Comparison of ENCODE assay signal across 9 mouse cellular contexts in the genomic region with DNA sequence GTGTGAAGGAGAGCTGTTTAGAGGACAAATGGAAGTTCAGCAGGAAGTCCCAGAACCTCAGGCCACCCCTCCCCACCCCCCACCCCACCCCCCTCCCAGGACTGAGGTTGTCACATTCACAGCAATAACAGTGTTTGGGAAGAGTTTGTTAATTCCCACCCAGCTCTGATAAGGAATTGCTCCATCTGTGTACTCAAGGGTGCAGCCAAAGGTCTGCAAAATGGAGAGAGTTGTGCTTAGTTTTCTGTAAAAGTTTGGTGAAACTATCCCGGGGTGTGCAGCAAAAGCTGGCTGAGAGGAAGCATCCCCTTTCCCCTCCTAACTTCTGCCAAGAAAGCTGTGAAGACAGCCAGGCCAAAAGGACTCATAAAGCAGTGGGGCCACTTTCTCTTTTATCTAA. TPM values are rescaled to one million over a fixed set of nuclear protein-coding genes. Genes with fewer than 3 reads are reported as not detected.
DNase-seq lines count a peak whose midpoint lies in the region; ATAC-seq and TF ChIP-seq lines count a peak whose summit lies in the region.
"Had no signal": no experiment of that assay in that cellular context is flagged by ENCODE, and none has a peak within 500 bp of the region (broad histone marks: within the 10 kb centered on the region; RNA-seq: fewer than 3 reads in every experiment).

No protein-coding gene starts in this region.

- no peaks in the 10 kb centered on the region for H3K36me3 ChIP-seq in heart, embryonic 14.5 days (ENCODE audit: control insufficient read depth, insufficient read depth, low read length)
- H3K36me3 ChIP-seq in limb, embryonic 12.5 days = no peaks in the 10 kb centered on the region
- no peaks in the 10 kb centered on the region for H3K36me3 ChIP-seq in myocyte (ENCODE audit: control insufficient read depth, insufficient read depth)

- peak overlapping the region in 1 of 2 experiments; percentile 85; a peak in 3 of 4 replicates for H3K4me3 ChIP-seq in heart, embryonic 14.5 days (ENCODE audit: control insufficient read depth in 1 of 2, insufficient read depth in 1 of 2, low read depth in 1 of 2, low read length in 2 of 2)
- peak overlapping the region; percentile 67; the same call in 1 of the 2 replicates for H3K4me3 ChIP-seq in limb, embryonic 12.5 days (replicated peaks)
- peak overlapping the region; percentile 82 for H3K4me3 ChIP-seq in myocyte

- H3ac ChIP-seq in myocyte (ENCODE audit: control insufficient read depth, insufficient read length) = no peak overlapping the region

- no peaks in the 10 kb centered on the region for H3K27me3 ChIP-seq in heart, embryonic 14.5 days (ENCODE audit: control insufficient read depth, insufficient read depth, low read length)
- peaks cover 11% of the 10 kb centered on the region; the same call in 1 of the 2 replicates for H3K27me3 ChIP-seq in limb, embryonic 12.5 days
- no peaks in the 10 kb centered on the region for H3K27me3 ChIP-seq in myocyte (ENCODE audit: control insufficient read depth, insufficient read depth, insufficient read length)

- H3K4me2 ChIP-seq in heart, embryonic 14.5 days (ENCODE audit: low read length) = peak overlapping the region; percentile 87
- peak overlapping the region; percentile 69 for H3K4me2 ChIP-seq in limb, embryonic 12.5 days
- peak overlapping the region; percentile 83 for H3K4me2 ChIP-seq in myocyte (ENCODE audit: low read depth)

- WGBS in heart, embryonic 14.5 days = 17% methylated on average over 1 of the region's 1 CpGs
- WGBS in limb, embryonic 12.5 days = 36% methylated on average over 1 of the region's 1 CpGs

- no peak for TF ChIP-seq POLR2A in myocyte (IDR thresholded peaks at IDR 0.05; ENCODE audit: insufficient read length, low read depth)

- H3K4me1 ChIP-seq in heart, embryonic 14.5 days (ENCODE audit: control insufficient read depth in 2 of 2, insufficient read depth in 2 of 2, low read length in 2 of 2) = peaks cover 5 to 28% of the 10 kb centered on the region in 2 experiments
- peaks cover 11% of the 10 kb centered on the region; the same call in 1 of the 2 replicates for H3K4me1 ChIP-seq in limb, embryonic 12.5 days (replicated peaks)

- no peak for ATAC-seq in heart, embryonic 14.5 days (ENCODE audit: insufficient number of reproducible peaks, insufficient read depth, low FRiP score, low read depth)
- no peak for ATAC-seq in limb, embryonic 12.5 days (ENCODE audit: insufficient number of reproducible peaks, insufficient read depth, low FRiP score, low TSS enrichment, low read depth)

- peak; percentile 16 for DNase-seq in testis, postnatal 14 days (ENCODE audit: low spot score)
- no peak for DNase-seq in testis, postnatal 10 days (ENCODE audit: low spot score)
- DNase-seq in T-cell, adult 2 months (ENCODE audit: low spot score) = no peak
- DNase-seq in embryo, embryonic 9.5 days (ENCODE audit: extremely low spot score) = no peak
- no peak for DNase-seq in urinary bladder, postnatal 25 days (ENCODE audit: low spot score)

- H3K9me3 ChIP-seq in heart, embryonic 14.5 days (ENCODE audit: control insufficient read depth, low read length) = no peaks in the 10 kb centered on the region
- H3K9me3 ChIP-seq in limb, embryonic 12.5 days = no peaks in the 10 kb centered on the region

- H3K27ac ChIP-seq in heart, embryonic 14.5 days (replicated peaks in 1 of 2; ENCODE audit: control insufficient read depth in 1 of 2, insufficient read depth in 1 of 2, low read depth in 2 of 2, low read length in 2 of 2) = peak overlapping the region in 1 of 2 experiments; percentile 77; a peak in 2 of 4 replicates
- no peak overlapping the region for H3K27ac ChIP-seq in limb, embryonic 12.5 days

- H3K79me2 ChIP-seq in myocyte (ENCODE audit: control insufficient read depth, insufficient read depth) = peaks cover 57% of the 10 kb centered on the region

- peak overlapping the region; percentile 89 for H3K9ac ChIP-seq in heart, embryonic 14.5 days (ENCODE audit: low read length)
- no peak overlapping the region for H3K9ac ChIP-seq in limb, embryonic 12.5 days (replicated peaks)

TF ChIP-seq in myocyte, 11 proteins besides CTCF, POLR2A, EP300 and RAD21:
- TF ChIP-seq MYOG (IDR thresholded peaks at IDR 0.05; ENCODE audit: control insufficient read depth in 1 of 3, insufficient read depth in 1 of 3, insufficient read length in 2 of 3, low read depth in 2 of 3) (no peak), E2F4 (IDR thresholded peaks at IDR 0.05; ENCODE audit: insufficient read depth) (no peak), TCF12 (IDR thresholded peaks at IDR 0.05; ENCODE audit: insufficient read depth, poor library complexity, severe bottlenecking) (no peak), REST (IDR thresholded peaks at IDR 0.05; ENCODE audit: insufficient read depth, insufficient read length) (no peak), MYOD1 (IDR thresholded peaks at IDR 0.05; ENCODE audit: control insufficient read depth in 1 of 3, insufficient read length in 2 of 3, low read depth in 2 of 3) (no peak), USF1 (IDR thresholded peaks at IDR 0.05; ENCODE audit: low read depth) (no peak), SRF (IDR thresholded peaks at IDR 0.05; ENCODE audit: control insufficient read depth, insufficient read length, low read depth) (no peak), CEBPB (IDR thresholded peaks at IDR 0.05; ENCODE audit: insufficient read depth, poor library complexity, severe bottlenecking) (no peak), MAX (IDR thresholded peaks at IDR 0.05; ENCODE audit: low read depth) (no peak)

RNA-seq across cellular contexts. Expression of a gene that starts 1.4 kb away (rescaled TPM):
- 25.1 and 26.7 TPM in 2 replicates for polyA plus RNA-seq in heart, embryonic 14.5 days (2014; fragmentation: Nextera tagmentation; extraction: Ambion mirVana)
- polyA plus RNA-seq in limb, embryonic 12.5 days (2016; fragmentation: Nextera tagmentation; extraction: Ambion mirVana) = 57.0 and 57.6 TPM in 2 replicates
- polyA plus RNA-seq in myocyte (2012; fragmentation: generic; extraction: Trizol) = 10.9 TPM

RNA-seq across cellular contexts. Expression of a gene that starts 17.6 kb away (rescaled TPM):
- polyA plus RNA-seq in heart, embryonic 14.5 days (2014; fragmentation: Nextera tagmentation; extraction: Ambion mirVana) = 0.20 TPM in 1 of 2 replicates, not detected in the other
- polyA plus RNA-seq in limb, embryonic 12.5 days (2016; fragmentation: Nextera tagmentation; extraction: Ambion mirVana) = 0.20 TPM in 1 of 2 replicates, not detected in the other
- polyA plus RNA-seq in myocyte (2012; fragmentation: generic; extraction: Trizol) = not detected
- polyA plus RNA-seq: spleen, adult 2 months had no signal
